Mouse (Mus musculus) spleen, adult 2 months (tissue): Measurements from ENCODE around the gene Ccs. TPM values are rescaled to one million over a fixed set of nuclear protein-coding genes. Genes with fewer than 3 reads are reported as not detected.
A peak's percentile ranks its signal among the peaks of the same experiment; 100 is the strongest.

Source experiments
- DNase-seq, 2 experiments: peaks; one replicate each; pipeline versions ENCODE4 v3.0.0 to v3.0.0-alpha.2; 2012 to 2021; ENCODE audit warnings: low spot score in 2 of 2, low read depth in 1 of 2
- H3K27ac ChIP-seq: fragments of 200-500 bp; 2 replicates; pipeline ENCODE4 v1.5.1; 2012; ENCODE audit warnings: low read length, inconsistent platforms; ENCODE audit not compliant: insufficient read depth
- H3K27me3 ChIP-seq: fragments of 200-500 bp; 2 replicates; pipeline ENCODE4 v1.6.1; 2012; ENCODE audit warnings: mild to moderate bottlenecking, moderate library complexity, low read length, inconsistent platforms; ENCODE audit not compliant: control insufficient read depth, insufficient read depth
- H3K36me3 ChIP-seq: fragments of 200-500 bp; 2 replicates; pipeline ENCODE4 v1.6.1; 2012; ENCODE audit warnings: mild to moderate bottlenecking, low read length, inconsistent platforms; ENCODE audit not compliant: control insufficient read depth, insufficient read depth
- H3K4me1 ChIP-seq: fragments of 200-500 bp; 2 replicates; pipeline ENCODE4 v1.6.1; 2011; ENCODE audit warnings: inconsistent platforms; ENCODE audit not compliant: control insufficient read depth, insufficient read depth, insufficient read length
- H3K4me3 ChIP-seq: fragments of 200-500 bp; 2 replicates; pipeline ENCODE4 v1.5.1; 2011; ENCODE audit warnings: mild to moderate bottlenecking, inconsistent platforms; ENCODE audit not compliant: insufficient read depth, insufficient read length; ENCODE audit errors: extremely low read depth
- CTCF ChIP-seq: fragments of 200-500 bp; IDR thresholded peaks from 2 replicates; pipeline ENCODE4 v1.5.1; 2011; ENCODE audit warnings: mild to moderate bottlenecking, inconsistent platforms; ENCODE audit not compliant: insufficient read depth, insufficient read length, insufficient replicate concordance; ENCODE audit errors: extremely low read depth
- POLR2A ChIP-seq: fragments of 200-500 bp; IDR thresholded peaks from 2 replicates; pipeline ENCODE4 v1.6.1; 2011; ENCODE audit warnings: low read depth, low read length, inconsistent platforms
- WGBS: fragments of 180-500 bp; shearing (Covaris S2); methylation state at CpG from one replicate; pipeline ENCODE4 v1.1.7; 2018; 5-methylcytosine and 5-hydroxymethylcytosine counted together
- polyA plus RNA-seq: library from polyadenylated mRNA; depleted of rRNA; stranded (reverse); fragments of >200 nt; gene quantifications from 2 replicates; pipeline ENCODE4 v1.2.3, GENCODE M21; 2012

The Ccs gene
- polyA plus RNA-seq, 1 experiment: 19.3 TPM

DNA sequence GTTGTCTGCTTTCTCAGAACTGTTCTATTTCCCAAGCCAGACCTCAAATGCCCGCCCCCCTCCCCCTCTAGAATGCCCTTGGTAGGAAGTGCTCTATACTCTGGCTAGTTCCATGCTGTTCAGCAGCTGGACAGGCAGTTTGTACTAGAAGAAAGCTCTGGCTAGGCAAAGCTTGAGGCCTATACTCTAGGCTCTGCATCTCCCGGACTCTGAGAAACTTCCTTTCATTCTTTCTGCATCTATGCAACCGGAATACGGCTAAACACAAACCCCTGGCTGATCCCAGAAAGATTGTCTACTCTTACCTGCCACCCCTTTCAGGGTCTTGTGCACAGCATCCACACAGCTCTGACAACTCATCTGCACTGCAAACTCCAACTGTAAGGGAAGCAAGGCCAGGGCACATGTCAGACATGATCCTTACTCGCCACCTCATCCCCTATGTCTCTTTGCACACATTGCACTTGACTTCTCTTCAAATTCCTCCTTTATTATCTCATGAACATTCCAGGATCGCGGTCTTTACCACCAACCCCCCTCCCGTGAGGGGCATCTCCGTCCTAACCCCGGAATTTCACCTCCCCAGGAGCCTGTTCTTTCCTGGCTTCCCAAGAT is 499 bp downstream of the Ccs start:
- Histone ChIP-seq H3K4me3 (peak overlapping the region; percentile 68), H3K4me1 (peaks cover 3% of the 10 kb centered on the region; the same call in 1 of the 2 replicates), H3K36me3 (no peaks in the 10 kb centered on the region), H3K27me3 (no peaks in the 10 kb centered on the region), H3K27ac (no peak overlapping the region)
- DNase-seq: no peak
- TF ChIP-seq CTCF (no peak), POLR2A (no peak)
- 30% methylated on average over 10 of the region's 10 CpGs for WGBS

DNA sequence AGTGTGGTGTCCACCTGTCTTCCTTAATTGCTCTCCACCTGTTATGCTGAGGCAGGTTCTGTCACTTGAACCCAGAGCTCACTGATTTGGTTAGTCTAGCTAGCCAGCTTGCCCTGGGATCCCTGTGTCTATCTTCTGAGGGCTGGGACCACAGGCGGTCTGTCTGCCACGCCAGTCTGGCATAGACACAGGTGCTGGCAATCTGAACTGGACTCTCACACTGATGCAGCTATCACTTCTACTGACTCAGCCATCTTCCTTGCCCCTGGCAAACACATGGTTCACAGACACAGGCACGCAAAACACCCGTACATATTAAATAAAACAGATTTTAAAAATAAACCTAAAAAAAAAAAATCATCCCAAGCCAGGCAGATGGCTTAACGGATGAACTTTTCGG is 2.1 kb downstream of the Ccs start:
- no peaks in the 10 kb centered on the region for H3K36me3 ChIP-seq
- TF ChIP-seq POLR2A (no peak), CTCF (no peak)
- H3K27ac ChIP-seq: no peak overlapping the region
- H3K4me3 ChIP-seq: no peak overlapping the region
- H3K4me1 ChIP-seq: peaks cover 3% of the 10 kb centered on the region; the same call in 1 of the 2 replicates
- 95% methylated on average over 6 of the region's 6 CpGs for WGBS
- no peak for DNase-seq
- no peaks in the 10 kb centered on the region for H3K27me3 ChIP-seq

DNA sequence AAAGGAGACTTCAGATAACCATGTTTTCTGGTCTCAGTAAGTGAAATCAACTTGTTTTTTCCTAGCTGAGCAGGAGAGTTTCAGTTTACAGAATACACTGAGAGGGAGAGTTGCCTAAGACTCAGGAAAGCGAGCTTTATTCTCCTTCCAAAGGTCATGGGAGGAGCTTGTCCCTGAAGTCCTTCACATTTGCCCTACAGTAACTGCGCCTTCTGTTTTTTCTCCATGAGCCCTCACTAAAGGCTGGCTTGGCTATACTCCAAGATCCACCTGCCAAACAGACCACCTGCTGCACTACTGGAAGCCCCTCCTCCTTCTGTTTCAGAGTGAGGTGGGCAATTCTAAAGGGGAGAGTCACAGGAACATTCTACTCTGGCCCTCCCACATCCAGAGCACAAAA is 3.0 kb downstream of the Ccs start:
- 88% methylated on average over 2 of the region's 2 CpGs for WGBS
- Histone ChIP-seq H3K4me1 (peaks cover 3% of the 10 kb centered on the region; the same call in 1 of the 2 replicates), H3K27me3 (no peaks in the 10 kb centered on the region), H3K27ac (no peak overlapping the region), H3K4me3 (no peak overlapping the region), H3K36me3 (no peaks in the 10 kb centered on the region)
- TF ChIP-seq CTCF (no peak), POLR2A (no peak)
- DNase-seq: no peak

DNA sequence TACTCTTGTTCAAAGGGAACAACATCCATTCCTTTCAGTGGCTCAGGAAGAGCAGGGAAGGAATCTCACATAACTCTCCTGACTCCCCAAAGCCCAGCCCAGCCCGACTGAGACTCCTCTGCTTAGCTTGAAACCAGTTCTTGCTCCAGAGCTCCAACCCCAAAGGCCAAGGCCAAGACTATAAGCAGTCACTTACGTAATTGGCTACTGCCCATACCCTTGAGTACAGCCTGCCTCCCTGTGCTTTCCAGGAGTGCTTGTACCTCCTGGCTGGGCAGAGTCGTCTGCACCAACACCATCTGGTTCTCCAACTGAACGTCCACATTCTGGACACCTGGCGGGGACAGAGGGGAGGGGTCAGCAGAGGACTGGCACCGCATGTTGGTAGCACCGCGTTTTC is 5.2 kb downstream of the Ccs start:
- H3K4me3 ChIP-seq: no peak overlapping the region
- TF ChIP-seq POLR2A: no peak
- no peak for TF ChIP-seq CTCF
- no peaks in the 10 kb centered on the region for H3K27me3 ChIP-seq
- peaks cover 3% of the 10 kb centered on the region; the same call in 1 of the 2 replicates for H3K4me1 ChIP-seq
- DNase-seq: no peak
- no peak overlapping the region for H3K27ac ChIP-seq
- H3K36me3 ChIP-seq: 0 out of 2 replicates have a peak, but pooled peaks cover 2% of the 10 kb centered on the region
- 92% methylated on average over 8 of the region's 8 CpGs for WGBS

DNA sequence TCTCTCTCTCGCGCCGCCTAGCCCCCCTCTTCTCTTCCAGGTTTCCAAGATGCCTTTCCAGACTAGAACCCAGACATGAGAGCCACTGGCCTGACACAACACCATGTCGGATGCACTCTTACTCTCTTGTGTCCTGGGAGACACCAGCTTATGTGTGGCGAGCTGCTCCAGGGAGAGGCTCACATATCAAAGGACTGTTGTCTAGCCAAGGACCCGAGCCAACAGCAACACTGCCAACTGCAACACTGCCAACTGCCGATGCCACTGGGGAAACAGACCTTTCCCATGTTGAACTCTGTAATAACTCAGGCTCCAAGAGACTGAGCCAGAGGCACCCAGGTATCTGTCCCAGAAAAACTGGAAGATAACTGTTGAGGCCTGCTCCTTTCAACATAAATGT is 10.0 kb downstream of the Ccs start:
- 0 out of 2 replicates have a peak, but pooled peaks cover 3% of the 10 kb centered on the region for H3K36me3 ChIP-seq
- H3K4me1 ChIP-seq: no peaks in the 10 kb centered on the region
- no peak for DNase-seq
- no peaks in the 10 kb centered on the region for H3K27me3 ChIP-seq
- no peak overlapping the region for H3K27ac ChIP-seq
- 93% methylated on average over 7 of the region's 7 CpGs for WGBS
- TF ChIP-seq CTCF (no peak), POLR2A (no peak)
- no peak overlapping the region for H3K4me3 ChIP-seq

DNA sequence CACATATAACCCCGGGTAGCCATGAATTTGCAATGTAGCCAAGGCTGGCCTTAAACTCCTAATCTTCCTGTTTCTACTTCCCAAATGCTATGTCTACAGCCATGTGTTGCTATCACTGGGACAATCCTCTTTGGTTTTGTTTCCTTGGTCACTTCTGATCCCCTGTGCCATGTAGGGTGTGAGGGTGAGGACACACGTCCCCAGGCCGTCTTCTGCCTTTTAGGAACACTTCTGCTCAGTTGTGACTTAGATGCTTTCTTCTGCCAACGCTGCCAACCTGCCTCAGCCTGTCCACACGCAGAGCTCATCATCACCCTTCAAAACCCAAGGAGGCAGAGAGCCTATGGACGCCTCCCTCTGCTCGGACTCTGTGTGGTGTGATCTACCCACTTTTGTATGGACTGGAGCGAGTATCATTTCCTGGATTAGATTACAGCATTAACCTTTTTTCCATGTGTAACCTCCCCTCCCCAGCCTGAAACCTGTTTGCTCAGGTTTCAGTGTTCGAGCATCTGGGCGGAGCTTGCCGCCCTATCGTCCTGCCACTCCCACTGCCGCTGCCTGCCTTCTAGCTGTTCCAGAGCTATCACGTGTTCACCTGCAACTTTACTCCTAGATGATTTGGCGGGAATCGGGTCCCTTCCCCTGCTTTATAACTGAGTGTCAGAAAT is 10.6 kb downstream of the Ccs start:
- 90% methylated on average over 16 of the region's 16 CpGs for WGBS
- Histone ChIP-seq H3K4me3 (no peak overlapping the region), H3K36me3 (0 out of 2 replicates have a peak, but pooled peaks cover 3% of the 10 kb centered on the region), H3K27ac (no peak overlapping the region), H3K27me3 (no peaks in the 10 kb centered on the region), H3K4me1 (no peaks in the 10 kb centered on the region)
- DNase-seq: no peak
- TF ChIP-seq POLR2A: no peak
- no peak for TF ChIP-seq CTCF

DNA sequence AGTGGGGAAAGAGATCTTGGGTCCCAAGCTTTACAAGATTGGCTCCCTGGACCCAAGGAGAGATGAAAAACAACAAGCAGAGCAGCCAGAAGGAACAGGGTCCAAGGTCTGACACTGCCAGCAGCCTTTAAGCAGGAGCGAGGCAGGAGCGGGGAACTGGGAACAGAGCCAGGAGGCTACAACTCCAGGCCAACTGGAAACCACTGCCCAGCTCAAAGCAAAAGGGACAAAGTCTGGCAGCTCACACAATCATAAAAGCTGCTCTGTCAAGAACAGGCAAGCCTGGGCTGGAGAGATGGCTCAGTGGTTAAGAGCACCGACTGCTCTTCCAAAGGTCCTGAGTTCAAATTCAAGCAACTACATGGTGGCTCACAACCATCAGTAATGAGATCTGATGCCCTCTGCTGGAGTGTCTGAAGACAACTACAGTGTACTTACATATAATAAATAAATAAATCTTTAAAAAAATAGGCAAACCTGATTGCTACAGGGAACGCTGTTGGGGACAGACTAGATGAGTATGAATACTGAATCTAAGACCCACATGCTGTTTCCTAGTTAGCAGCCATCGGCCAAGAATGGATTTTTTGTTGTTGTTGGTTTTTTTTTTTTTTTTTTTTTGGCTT is 18.3 kb downstream of the Ccs start:
- WGBS: 79% methylated on average over 5 of the region's 5 CpGs
- Histone ChIP-seq H3K27me3 (no peaks in the 10 kb centered on the region), H3K4me1 (no peaks in the 10 kb centered on the region), H3K36me3 (0 out of 2 replicates have a peak, but pooled peaks cover 1% of the 10 kb centered on the region), H3K27ac (no peak overlapping the region), H3K4me3 (no peak overlapping the region)
- no peak for DNase-seq
- TF ChIP-seq CTCF: no peak
- TF ChIP-seq POLR2A: no peak
